In genomic region chr9:121810081-121810821, GRCm38 (mm10) we compare ENCODE assay signal across 9 mouse cellular contexts. TPM values are rescaled to one million over a fixed set of nuclear protein-coding genes. Genes with fewer than 3 reads are reported as not detected.
DNase-seq lines count a peak whose midpoint lies in the region; ATAC-seq and TF ChIP-seq lines count a peak whose summit lies in the region.
"Had no signal": no experiment of that assay in that cellular context is flagged by ENCODE, and none has a peak within 500 bp of the region (broad histone marks: within the 10 kb centered on the region; RNA-seq: fewer than 3 reads in every experiment).

No protein-coding gene starts in this region.

- no peak overlapping the region for H3K4me2 ChIP-seq in heart, embryonic 16.5 days (ENCODE audit: low read depth, low read length)
- H3K4me2 ChIP-seq in embryonic facial prominence, embryonic 14.5 days (ENCODE audit: low read depth, low read length): no peak overlapping the region
- H3K4me2 ChIP-seq in midbrain, embryonic 14.5 days (ENCODE audit: low read length): no peak overlapping the region

- peak; percentile 55; the same call in 1 of the 2 replicates for ATAC-seq in heart, embryonic 16.5 days (replicated peaks; ENCODE audit: extremely low read depth, insufficient read depth, low FRiP score)
- peak; percentile 30 for ATAC-seq in embryonic facial prominence, embryonic 14.5 days (ENCODE audit: low read depth)
- ATAC-seq in midbrain, embryonic 14.5 days (ENCODE audit: low FRiP score, low TSS enrichment): peak; percentile 47; the same call in 1 of the 2 replicates

- no peak overlapping the region for H3K4me3 ChIP-seq in heart, embryonic 16.5 days (ENCODE audit: low read length)
- H3K4me3 ChIP-seq in heart, embryonic 10.5 days: no peak overlapping the region
- H3K4me3 ChIP-seq in embryonic facial prominence, embryonic 14.5 days (ENCODE audit: low read depth, low read length): no peak overlapping the region
- no peak overlapping the region for H3K4me3 ChIP-seq in layer of hippocampus, adult 2 months
- no peak overlapping the region for H3K4me3 ChIP-seq in midbrain, embryonic 14.5 days (replicated peaks; ENCODE audit: low read depth, low read length)

- WGBS in heart, embryonic 16.5 days: 32% methylated on average over 15 of the region's 15 CpGs
- 40% methylated on average over 15 of the region's 15 CpGs for WGBS in heart, embryonic 10.5 days
- 23% methylated on average over 14 of the region's 15 CpGs for WGBS in embryonic facial prominence, embryonic 14.5 days
- WGBS in midbrain, embryonic 14.5 days: 11% methylated on average over 15 of the region's 15 CpGs

- no peak overlapping the region for H3K9ac ChIP-seq in heart, embryonic 16.5 days (ENCODE audit: low read length)
- H3K9ac ChIP-seq in embryonic facial prominence, embryonic 14.5 days (ENCODE audit: low read depth, low read length): 0 out of 2 replicates have a peak overlapping the region, but pooled peaks have one; percentile 11
- 0 out of 2 replicates have a peak overlapping the region, but pooled peaks have one; percentile 21 for H3K9ac ChIP-seq in midbrain, embryonic 14.5 days (replicated peaks; ENCODE audit: low read length)

- no peaks in the 10 kb centered on the region for H3K9me3 ChIP-seq in heart, embryonic 16.5 days (replicated peaks; ENCODE audit: control insufficient read depth, low read length)
- no peaks in the 10 kb centered on the region for H3K9me3 ChIP-seq in heart, embryonic 10.5 days
- H3K9me3 ChIP-seq in embryonic facial prominence, embryonic 14.5 days (ENCODE audit: control insufficient read depth, low read length): no peaks in the 10 kb centered on the region
- H3K9me3 ChIP-seq in midbrain, embryonic 14.5 days (ENCODE audit: control insufficient read depth, low read length): no peaks in the 10 kb centered on the region

- H3K4me1 ChIP-seq in heart, embryonic 16.5 days (ENCODE audit: control insufficient read depth, insufficient read depth, low read length): peaks cover 6% of the 10 kb centered on the region
- H3K4me1 ChIP-seq in heart, embryonic 10.5 days: peaks cover 36% of the 10 kb centered on the region
- peaks cover 8% of the 10 kb centered on the region; the same call in 1 of the 2 replicates for H3K4me1 ChIP-seq in embryonic facial prominence, embryonic 14.5 days (ENCODE audit: control insufficient read depth, insufficient read depth, low read length)
- H3K4me1 ChIP-seq in midbrain, embryonic 14.5 days (ENCODE audit: control insufficient read depth, insufficient read depth, low read length): peaks cover 22% of the 10 kb centered on the region

- H3K36me3 ChIP-seq in heart, embryonic 16.5 days (ENCODE audit: control insufficient read depth, insufficient read depth): no peaks in the 10 kb centered on the region
- H3K36me3 ChIP-seq in heart, embryonic 10.5 days: no peaks in the 10 kb centered on the region
- no peaks in the 10 kb centered on the region for H3K36me3 ChIP-seq in embryonic facial prominence, embryonic 14.5 days (ENCODE audit: control insufficient read depth, insufficient read depth, low read length)
- H3K36me3 ChIP-seq in midbrain, embryonic 14.5 days (ENCODE audit: control insufficient read depth, insufficient read depth, low read length): no peaks in the 10 kb centered on the region

- no peak for TF ChIP-seq CTCF in layer of hippocampus, adult 2 months (conservative IDR thresholded peaks at IDR 0.05)

- DNase-seq in heart, embryonic 10.5 days (ENCODE audit: low spot score): no peak
- peak; percentile 45 for DNase-seq in embryonic facial prominence, embryonic 14.5 days (ENCODE audit: low spot score)
- DNase-seq in layer of hippocampus, adult 2 months (ENCODE audit: low spot score in 2 of 2): peak; percentile 65 to 77
- peak; percentile 74 for DNase-seq in midbrain, embryonic 14.5 days
- DNase-seq in thymus, postnatal 36 days: no peak
- DNase-seq in urinary bladder, postnatal 4 days (ENCODE audit: low spot score in 2 of 2): no peak
- no peak for DNase-seq in kidney, postnatal 25 days

- no peaks in the 10 kb centered on the region for H3K27me3 ChIP-seq in heart, embryonic 16.5 days (ENCODE audit: control insufficient read depth, insufficient read depth, low read length)
- peaks cover 19% of the 10 kb centered on the region; the same call in 1 of the 2 replicates for H3K27me3 ChIP-seq in heart, embryonic 10.5 days (ENCODE audit: insufficient read depth, poor library complexity, severe bottlenecking)
- no peaks in the 10 kb centered on the region for H3K27me3 ChIP-seq in embryonic facial prominence, embryonic 14.5 days (replicated peaks; ENCODE audit: control insufficient read depth, insufficient read depth, low read length)
- no peaks in the 10 kb centered on the region for H3K27me3 ChIP-seq in midbrain, embryonic 14.5 days (ENCODE audit: control insufficient read depth, insufficient read depth, low read length)

- H3K27ac ChIP-seq in heart, embryonic 16.5 days (ENCODE audit: low read length): no peak overlapping the region
- no peak overlapping the region for H3K27ac ChIP-seq in heart, embryonic 10.5 days
- H3K27ac ChIP-seq in embryonic facial prominence, embryonic 14.5 days (replicated peaks; ENCODE audit: low read depth, low read length): no peak overlapping the region
- H3K27ac ChIP-seq in layer of hippocampus, adult 2 months: peak overlapping the region; percentile 93
- peak overlapping the region; percentile 61 for H3K27ac ChIP-seq in midbrain, embryonic 14.5 days (replicated peaks; ENCODE audit: low read depth, low read length)

RNA-seq across cellular contexts. Expression of gene Hhatl, which starts 17.9 kb away (rescaled TPM):
- 23.8 and 25.3 TPM in 2 replicates for polyA plus RNA-seq in heart, embryonic 16.5 days (2015; fragmentation: Nextera tagmentation; extraction: Ambion mirVana)
- 0.84 and 2.0 TPM in 2 replicates for polyA plus RNA-seq in heart, embryonic 10.5 days (2016; fragmentation: Nextera tagmentation; extraction: Ambion mirVana)
- polyA plus RNA-seq in embryonic facial prominence, embryonic 14.5 days (2014; fragmentation: Nextera tagmentation; extraction: Ambion mirVana): 3.7 and 5.1 TPM in 2 replicates
- 10 to 100 TPM; 15.6 to 19.9 TPM for total RNA-seq in layer of hippocampus, adult 2 months (2021)
- 0.12 and 0.24 TPM in 2 replicates for polyA plus RNA-seq in midbrain, embryonic 14.5 days (2014; fragmentation: Nextera tagmentation; extraction: Ambion mirVana)
- total RNA-seq: common myeloid progenitor, adult 5-6 weeks had no signal

RNA-seq across cellular contexts. Expression of gene Ccdc13, which starts 29.0 kb away (rescaled TPM):
- 0.34 and 0.42 TPM in 2 replicates for polyA plus RNA-seq in heart, embryonic 16.5 days (2015; fragmentation: Nextera tagmentation; extraction: Ambion mirVana)
- 0.21 and 0.28 TPM in 2 replicates for polyA plus RNA-seq in heart, embryonic 10.5 days (2016; fragmentation: Nextera tagmentation; extraction: Ambion mirVana)
- polyA plus RNA-seq in embryonic facial prominence, embryonic 14.5 days (2014; fragmentation: Nextera tagmentation; extraction: Ambion mirVana): 1.7 and 2.0 TPM in 2 replicates
- 10 to 100 TPM in 1 of 2 experiments, 1 to 10 TPM in 1; 7.8 to 10.0 TPM for total RNA-seq in layer of hippocampus, adult 2 months (2021)
- 2.3 and 2.9 TPM in 2 replicates for polyA plus RNA-seq in midbrain, embryonic 14.5 days (2014; fragmentation: Nextera tagmentation; extraction: Ambion mirVana)
- total RNA-seq: common myeloid progenitor, adult 5-6 weeks had no signal

RNA-seq across cellular contexts. Expression of gene Klhl40, which starts 32.8 kb away (rescaled TPM):
- polyA plus RNA-seq in heart, embryonic 16.5 days (2015; fragmentation: Nextera tagmentation; extraction: Ambion mirVana): 6.5 and 6.8 TPM in 2 replicates
- polyA plus RNA-seq in heart, embryonic 10.5 days (2016; fragmentation: Nextera tagmentation; extraction: Ambion mirVana): 0.36 and 0.38 TPM in 2 replicates
- polyA plus RNA-seq in embryonic facial prominence, embryonic 14.5 days (2014; fragmentation: Nextera tagmentation; extraction: Ambion mirVana): 35.7 and 41.1 TPM in 2 replicates
- total RNA-seq in layer of hippocampus, adult 2 months (2021): 1 to 10 TPM; 3.3 to 4.6 TPM
- 1.1 and 1.9 TPM in 2 replicates for polyA plus RNA-seq in midbrain, embryonic 14.5 days (2014; fragmentation: Nextera tagmentation; extraction: Ambion mirVana)

RNA-seq across cellular contexts. Expression of gene Higd1a, which starts 47.9 kb away (rescaled TPM):
- polyA plus RNA-seq in heart, embryonic 16.5 days (2015; fragmentation: Nextera tagmentation; extraction: Ambion mirVana): 214 and 262 TPM in 2 replicates
- polyA plus RNA-seq in heart, embryonic 10.5 days (2016; fragmentation: Nextera tagmentation; extraction: Ambion mirVana): 254 and 270 TPM in 2 replicates
- polyA plus RNA-seq in embryonic facial prominence, embryonic 14.5 days (2014; fragmentation: Nextera tagmentation; extraction: Ambion mirVana): 185 and 192 TPM in 2 replicates
- total RNA-seq in layer of hippocampus, adult 2 months (2021): 10 to 100 TPM; 84.4 to 88.4 TPM
- polyA plus RNA-seq in midbrain, embryonic 14.5 days (2014; fragmentation: Nextera tagmentation; extraction: Ambion mirVana): 135 and 165 TPM in 2 replicates

RNA-seq across cellular contexts. Expression of gene Zfp651, which starts 51.1 kb away (rescaled TPM):
- polyA plus RNA-seq in heart, embryonic 16.5 days (2015; fragmentation: Nextera tagmentation; extraction: Ambion mirVana): 15.8 and 21.3 TPM in 2 replicates
- polyA plus RNA-seq in heart, embryonic 10.5 days (2016; fragmentation: Nextera tagmentation; extraction: Ambion mirVana): 6.3 and 7.2 TPM in 2 replicates
- 20.1 and 20.6 TPM in 2 replicates for polyA plus RNA-seq in embryonic facial prominence, embryonic 14.5 days (2014; fragmentation: Nextera tagmentation; extraction: Ambion mirVana)
- total RNA-seq in layer of hippocampus, adult 2 months (2021): 100 to 1,000 TPM; 101 to 102 TPM
- polyA plus RNA-seq in midbrain, embryonic 14.5 days (2014; fragmentation: Nextera tagmentation; extraction: Ambion mirVana): 15.8 and 17.5 TPM in 2 replicates

Comparison
In these comparisons a context has a peak if more than half of its experiments do, and no peak if none do; other contexts are left out.
1. H3K27ac ChIP-seq: peak in layer of hippocampus, adult 2 months (single experiment) and midbrain, embryonic 14.5 days (single experiment); none in heart, embryonic 16.5 days (single experiment), heart, embryonic 10.5 days (single experiment) and embryonic facial prominence, embryonic 14.5 days (single experiment).
2. DNase-seq: peak in embryonic facial prominence, embryonic 14.5 days (single experiment), layer of hippocampus, adult 2 months (2 of 2) and midbrain, embryonic 14.5 days (single experiment); none in heart, embryonic 10.5 days (single experiment), thymus, postnatal 36 days (0 of 2), urinary bladder, postnatal 4 days (0 of 2) and kidney, postnatal 25 days (0 of 2).
3. Peak in every context shown above with its lines, with median percentiles within 50 percentile points of each other: ATAC-seq.